Mouse (Mus musculus) embryonic facial prominence, embryonic 12.5 days (tissue): ENCODE results near the gene Rtkn. TPM values are rescaled to one million over a fixed set of nuclear protein-coding genes. Genes with fewer than 3 reads are reported as not detected.

Experiments
- ATAC-seq: fragments of 200-750 bp; cut with Nextera tagmentation; 2 replicates; pipeline ENCODE4 v1.8.0; 2017; ENCODE audit not compliant: insufficient number of reproducible peaks, insufficient read depth, low FRiP score, low TSS enrichment
- H3K27ac ChIP-seq: fragments of 300-500 bp; sonication (generic); 2 replicates; pipeline ENCODE4 v1.5.1; 2016; ENCODE audit warnings: mild to moderate bottlenecking
- H3K27me3 ChIP-seq: fragments of 300-500 bp; sonication (generic); 2 replicates; pipeline ENCODE4 v1.6.1; 2016; ENCODE audit warnings: mild to moderate bottlenecking, moderate library complexity
- H3K36me3 ChIP-seq: fragments of 300-500 bp; sonication (generic); 2 replicates; pipeline ENCODE4 v1.6.1; 2016; ENCODE audit warnings: mild to moderate bottlenecking
- H3K4me1 ChIP-seq: fragments of 300-500 bp; sonication (generic); 2 replicates; pipeline ENCODE4 v1.6.1; 2016
- H3K4me2 ChIP-seq: fragments of 300-500 bp; sonication (generic); replicated peaks from 2 replicates; pipeline ENCODE4 v1.6.1; 2016; ENCODE audit warnings: mild to moderate bottlenecking, moderate library complexity
- H3K4me3 ChIP-seq: fragments of 300-500 bp; sonication (generic); 2 replicates; pipeline ENCODE4 v1.5.1; 2016; ENCODE audit warnings: mild to moderate bottlenecking
- H3K9ac ChIP-seq: fragments of 300-500 bp; sonication (generic); 2 replicates; pipeline ENCODE4 v1.6.1; 2016; ENCODE audit warnings: mild to moderate bottlenecking, moderate library complexity
- H3K9me3 ChIP-seq: fragments of 300-500 bp; sonication (generic); 2 replicates; pipeline ENCODE4 v1.6.1; 2016; ENCODE audit warnings: mild to moderate bottlenecking, moderate library complexity
- WGBS: fragments of 180-500 bp; shearing (Covaris S2); methylation state at CpG from one replicate; pipeline ENCODE4 v1.1.7; 2016; 5-methylcytosine and 5-hydroxymethylcytosine counted together
- microRNA counts: library from miRNA; unstranded; fragments of <30 nt; microRNA quantifications from one replicate; lab custom pipeline; 2017
- microRNA-seq: library from miRNA; unstranded; fragments of <30 nt; microRNA quantifications from one replicate; pipeline ENCODE4, GENCODE M21; 2017
- polyA plus RNA-seq: library from polyadenylated mRNA; unstranded; fragments of >200 nt; fragmentation: Nextera tagmentation; extraction: Ambion mirVana; gene quantifications from 2 replicates; pipeline ENCODE4 v1.2.1, GENCODE M21; 2016

The Rtkn gene
- polyA plus RNA-seq, 1 experiment from 2014 or later, result 54.6 TPM

- H3K27ac ChIP-seq, result peak overlapping the region; percentile 80
- H3K4me1 ChIP-seq, result peaks cover 24% of the 10 kb centered on the region
- peaks cover 56% of the 10 kb centered on the region for H3K36me3 ChIP-seq
- H3K4me3 ChIP-seq, result peak overlapping the region; percentile 26
- peak overlapping the region; percentile 49 for H3K4me2 ChIP-seq
- peak overlapping the region; percentile 46 for H3K9ac ChIP-seq
- 10% methylated on average over 25 of the region's 25 CpGs for WGBS
- H3K9me3 ChIP-seq, result no peaks in the 10 kb centered on the region
- no peaks in the 10 kb centered on the region for H3K27me3 ChIP-seq
- ATAC-seq, result peak; percentile 80
Observed at GRCm38 (mm10) chr6:83185895-83186861, 50.9 kb downstream of the Rtkn start.

DNA sequence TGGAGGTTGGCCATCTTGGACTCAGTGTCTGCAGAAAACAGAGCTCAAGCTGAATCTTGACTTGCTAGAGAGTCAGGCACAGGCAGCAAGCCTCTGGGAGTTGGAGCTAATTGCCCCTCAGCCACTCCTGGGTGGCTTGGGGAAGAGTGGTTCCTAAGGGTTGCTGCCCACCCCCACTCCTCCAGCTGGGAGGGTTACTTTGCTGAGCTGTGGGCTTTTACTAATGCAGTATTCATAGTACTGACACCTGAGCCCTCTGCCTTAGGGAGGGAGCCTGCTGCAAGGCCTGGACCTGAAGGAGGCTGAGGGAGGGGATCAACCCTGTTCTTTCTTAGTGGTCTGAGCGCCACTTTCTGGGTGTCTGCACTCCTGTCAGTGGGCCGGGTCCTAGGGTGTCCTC is 51.7 kb downstream of the Rtkn start:
- H3K36me3 ChIP-seq, result peaks cover 64% of the 10 kb centered on the region
- H3K27me3 ChIP-seq, result no peaks in the 10 kb centered on the region
- 68% methylated on average over 2 of the region's 2 CpGs for WGBS
- H3K9me3 ChIP-seq, result no peaks in the 10 kb centered on the region
- H3K27ac ChIP-seq, result peak overlapping the region; percentile 80
- ATAC-seq, result peak; percentile 37; the same call in 1 of the 2 replicates
- H3K4me3 ChIP-seq, result 0 out of 2 replicates have a peak overlapping the region, but pooled peaks have one; percentile 5
- H3K4me1 ChIP-seq, result peaks cover 24% of the 10 kb centered on the region
- 0 out of 2 replicates have a peak overlapping the region, but pooled peaks have one; percentile 49 for H3K4me2 ChIP-seq
- H3K9ac ChIP-seq, result no peak overlapping the region

GRCm38 (mm10) chr6:83193571-83193970 is 58.3 kb downstream of the Rtkn start:
- Histone ChIP-seq H3K4me1 (no peaks in the 10 kb centered on the region), H3K9ac (no peak overlapping the region), H3K4me3 (no peak overlapping the region), H3K27ac (no peak overlapping the region), H3K36me3 (peaks cover 100% of the 10 kb centered on the region), H3K4me2 (no peak overlapping the region), H3K27me3 (no peaks in the 10 kb centered on the region), H3K9me3 (no peaks in the 10 kb centered on the region)
- no peak for ATAC-seq
- 94% methylated on average over 7 of the region's 7 CpGs for WGBS

GRCm38 (mm10) chr6:83197345-83198004 is 62.2 kb downstream of the Rtkn start:
- peaks cover 81% of the 10 kb centered on the region for H3K36me3 ChIP-seq
- no peaks in the 10 kb centered on the region for H3K4me1 ChIP-seq

More at GRCm38 (mm10) chr6:83197345-83198004, 62.2 kb downstream of the Rtkn start:
- H3K9ac ChIP-seq, result no peak overlapping the region
- 48% methylated on average over 15 of the region's 15 CpGs for WGBS
- no peak overlapping the region for H3K4me2 ChIP-seq
- H3K27ac ChIP-seq, result no peak overlapping the region
- no peaks in the 10 kb centered on the region for H3K27me3 ChIP-seq
- no peak overlapping the region for H3K4me3 ChIP-seq
- no peaks in the 10 kb centered on the region for H3K9me3 ChIP-seq
- ATAC-seq, result no peak

MicroRNAs encoded within 50 kb of the gene (microRNA counts, 519-probe panel; counts per million panel counts)
- microRNA mmu-miR-3470a+mmu-miR-3470b (lab: Ali Mortazavi, UCI), result 460 counts per million, percentile 65 among the panel's probes with 10 or more counts

Small RNAs within 50 kb of the gene (microRNA-seq; reads per million reads assigned to microRNA genes)
- not detected for gene Mir3470a

Other genes starting within 250 kb of the Rtkn start
- 7.0 and 7.7 TPM in 2 replicates for gene Sema4f, start 195.7 kb upstream of the Rtkn start, polyA plus RNA-seq
- 0.31 TPM in 2 replicates for gene M1ap, start 188.6 kb upstream of the Rtkn start, polyA plus RNA-seq
- 11.0 and 11.8 TPM in 2 replicates for gene Dok1, start 102.0 kb upstream of the Rtkn start, polyA plus RNA-seq
- 17.9 and 21.9 TPM in 2 replicates for gene Loxl3, start 101.3 kb upstream of the Rtkn start, polyA plus RNA-seq
- gene Aup1, start 80.9 kb upstream of the Rtkn start, polyA plus RNA-seq, result 154 and 167 TPM in 2 replicates
- 74.1 and 77.8 TPM in 2 replicates for gene Htra2, start 80.2 kb upstream of the Rtkn start, polyA plus RNA-seq
- 1.5 and 1.6 TPM in 2 replicates for gene Dqx1, start 77.6 kb upstream of the Rtkn start, polyA plus RNA-seq
- gene Tlx2, start 65.2 kb upstream of the Rtkn start, polyA plus RNA-seq, result 8.2 and 11.8 TPM in 2 replicates
- 41.0 and 44.4 TPM in 2 replicates for gene Pcgf1, start 57.6 kb upstream of the Rtkn start, polyA plus RNA-seq
- gene Lbx2, start 49.1 kb upstream of the Rtkn start, polyA plus RNA-seq, result 0.57 and 1.1 TPM in 2 replicates
- 2.9 and 4.1 TPM in 2 replicates for gene Ccdc142, start 33.9 kb upstream of the Rtkn start, polyA plus RNA-seq
- 3.5 and 4.2 TPM in 2 replicates for gene Gm42688, start 33.8 kb upstream of the Rtkn start, polyA plus RNA-seq
- gene Mrpl53, start 26.4 kb upstream of the Rtkn start, polyA plus RNA-seq, result 132 and 139 TPM in 2 replicates
- gene Mogs, start 20.0 kb upstream of the Rtkn start, polyA plus RNA-seq, result 54.9 and 55.2 TPM in 2 replicates
- gene Wbp1, start 13.9 kb upstream of the Rtkn start, polyA plus RNA-seq, result 193 and 204 TPM in 2 replicates
- 17.9 and 21.4 TPM in 2 replicates for gene Ino80b, start 10.0 kb upstream of the Rtkn start, polyA plus RNA-seq
- gene Wdr54, start 20.9 kb downstream of the Rtkn start, polyA plus RNA-seq, result 10.0 and 11.3 TPM in 2 replicates
- gene 1700003E16Rik, start 20.9 kb downstream of the Rtkn start, polyA plus RNA-seq, result 2.8 and 2.9 TPM in 2 replicates
- 121 and 126 TPM in 2 replicates for gene Dctn1, start 30.5 kb downstream of the Rtkn start, polyA plus RNA-seq
- gene Slc4a5, start 84.4 kb downstream of the Rtkn start, polyA plus RNA-seq, result 0.62 and 1.1 TPM in 2 replicates
- 36.4 and 39.7 TPM in 2 replicates for gene Mthfd2, start 190.4 kb downstream of the Rtkn start, polyA plus RNA-seq
- 62.8 and 71.0 TPM in 2 replicates for gene Mob1a, start 190.6 kb downstream of the Rtkn start, polyA plus RNA-seq
- 117 and 126 TPM in 2 replicates for gene Bola3, start 213.7 kb downstream of the Rtkn start, polyA plus RNA-seq